Mouse (Mus musculus) liver, embryonic 13.5 days (tissue): ENCODE measurements around the gene Sco2. TPM values are rescaled to one million over a fixed set of nuclear protein-coding genes. Genes with fewer than 3 reads are reported as not detected.

Experiments
- ATAC-seq: fragments of 200-750 bp; cut with Nextera tagmentation; 2 replicates; pipeline ENCODE4 v1.8.0; 2017; ENCODE audit warnings: low read depth, mild to moderate bottlenecking, moderate number of reproducible peaks, moderate library complexity
- DNase-seq: peaks from one replicate; pipeline ENCODE4 v3.0.0; 2022
- H3K27ac ChIP-seq: fragments of 300-500 bp; sonication (generic); 2 replicates; pipeline ENCODE4 v1.5.1; 2015; ENCODE audit warnings: moderate library complexity, mild to moderate bottlenecking, inconsistent platforms
- H3K27me3 ChIP-seq: fragments of 300-500 bp; sonication (generic); 2 replicates; pipeline ENCODE4 v1.6.1; 2015; ENCODE audit warnings: mild to moderate bottlenecking, inconsistent platforms
- H3K36me3 ChIP-seq: fragments of 300-500 bp; sonication (generic); 2 replicates; pipeline ENCODE4 v1.6.1; 2015; ENCODE audit warnings: mild to moderate bottlenecking, inconsistent platforms
- H3K4me1 ChIP-seq: fragments of 300-500 bp; sonication (generic); replicated peaks from 2 replicates; pipeline ENCODE4 v1.6.1; 2015; ENCODE audit warnings: inconsistent platforms
- H3K4me2 ChIP-seq: fragments of 300-500 bp; sonication (generic); 2 replicates; pipeline ENCODE4 v1.6.1; 2015; ENCODE audit warnings: inconsistent platforms, mild to moderate bottlenecking, moderate library complexity
- H3K4me3 ChIP-seq: fragments of 300-500 bp; sonication (generic); replicated peaks from 2 replicates; pipeline ENCODE4 v1.5.1; 2015; ENCODE audit warnings: mild to moderate bottlenecking, inconsistent platforms
- H3K9ac ChIP-seq: fragments of 300-500 bp; sonication (generic); 2 replicates; pipeline ENCODE4 v1.6.1; 2015; ENCODE audit warnings: mild to moderate bottlenecking, inconsistent platforms
- H3K9me3 ChIP-seq: fragments of 300-500 bp; sonication (generic); replicated peaks from 2 replicates; pipeline ENCODE4 v1.6.1; 2016; ENCODE audit warnings: inconsistent platforms
- WGBS: fragments of 180-500 bp; shearing (Covaris S2); methylation state at CpG from one replicate; pipeline ENCODE4 v1.1.7; 2015; ENCODE audit not compliant: insufficient replicate concordance; 5-methylcytosine and 5-hydroxymethylcytosine counted together
- polyA plus RNA-seq: library from polyadenylated mRNA; unstranded; fragments of >200 nt; fragmentation: Nextera tagmentation; extraction: Ambion mirVana; gene quantifications from 2 replicates; pipeline ENCODE4 v1.2.1, GENCODE M21; 2015

Gene Sco2
- 4.1 and 4.5 TPM in 2 replicates for polyA plus RNA-seq

DNA sequence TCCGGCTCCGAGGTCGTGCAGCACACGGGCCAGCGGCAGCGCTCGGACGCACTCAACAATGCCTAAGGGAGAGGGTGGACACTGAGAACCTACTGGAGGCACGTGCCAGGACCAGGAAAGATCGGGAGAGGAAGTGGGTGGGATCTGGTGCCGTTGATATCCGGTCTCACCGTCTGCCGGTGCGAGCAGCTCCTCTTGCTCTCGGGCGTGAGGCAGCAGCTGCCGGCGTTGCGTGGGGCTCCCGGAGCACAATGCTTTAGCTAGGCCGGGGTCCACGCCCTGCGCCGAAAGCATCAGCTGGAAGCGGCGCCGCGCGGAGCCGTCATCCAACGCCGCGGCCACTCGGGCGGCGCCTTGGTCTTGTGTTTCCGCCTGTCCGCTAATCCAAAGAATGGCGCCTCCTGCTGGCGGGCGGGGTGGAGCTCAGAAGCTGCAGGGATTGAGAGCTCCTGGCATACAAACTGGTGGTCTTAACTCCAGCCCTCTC lies at the start of gene Sco2:
Gene Sco2 (minus strand): TSS at position 85 of the 487 bp plus-strand sequence.
- Histone ChIP-seq H3K36me3 (peaks cover 41% of the 10 kb centered on the region), H3K9me3 (no peaks in the 10 kb centered on the region), H3K4me1 (peaks cover 57% of the 10 kb centered on the region), H3K4me2 (peak within 1 kb of the TSS; percentile 98), H3K4me3 (peak within 1 kb of the TSS; percentile 71), H3K27ac (peak within 1 kb of the TSS; percentile 87), H3K27me3 (peaks cover 30% of the 10 kb centered on the region), H3K9ac (peak within 1 kb of the TSS; percentile 85)
- peak; percentile 83 for DNase-seq
- WGBS = under 1% methylated on average over 42 of the region's 42 CpGs
- peak; percentile 72 for ATAC-seq

DNA sequence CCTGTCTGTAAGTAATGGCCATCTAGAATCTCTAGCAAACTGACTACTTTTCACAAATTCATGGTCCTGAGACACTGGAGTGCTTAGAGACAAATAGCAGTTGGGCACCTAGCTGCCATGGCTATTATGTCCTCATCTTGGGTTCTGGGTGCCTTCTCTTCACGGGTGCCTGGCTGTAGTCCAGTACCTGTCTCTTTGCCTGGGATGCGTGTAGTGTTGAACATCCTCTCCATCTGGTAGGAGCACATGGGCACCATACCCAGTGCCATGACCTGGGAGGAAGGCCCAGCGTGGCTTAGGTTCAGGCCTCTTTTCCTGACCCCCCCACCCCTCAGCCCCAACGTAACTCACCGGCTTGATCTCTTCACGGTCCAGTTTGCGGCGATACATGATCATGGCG lies 48.3 kb upstream of the Sco2 start:
- H3K9me3 ChIP-seq = no peaks in the 10 kb centered on the region
- ATAC-seq = no peak
- DNase-seq = no peak
- H3K27me3 ChIP-seq = no peaks in the 10 kb centered on the region
- H3K27ac ChIP-seq = no peak overlapping the region
- peaks cover 26% of the 10 kb centered on the region for H3K36me3 ChIP-seq
- 86% methylated on average over 9 of the region's 9 CpGs for WGBS
- no peak overlapping the region for H3K4me2 ChIP-seq
- H3K4me1 ChIP-seq = peaks cover 17% of the 10 kb centered on the region
- no peak overlapping the region for H3K9ac ChIP-seq
- H3K4me3 ChIP-seq = no peak overlapping the region

- H3K27me3 ChIP-seq = no peaks in the 10 kb centered on the region
- H3K9ac ChIP-seq = no peak overlapping the region
- no peak overlapping the region for H3K4me2 ChIP-seq
- DNase-seq (no peak), ATAC-seq (no peak)
- H3K36me3 ChIP-seq = peaks cover 6% of the 10 kb centered on the region
- H3K4me1 ChIP-seq = no peaks in the 10 kb centered on the region
- 70% methylated on average over 8 of the region's 8 CpGs for WGBS
- H3K27ac ChIP-seq = no peak overlapping the region
- no peaks in the 10 kb centered on the region for H3K9me3 ChIP-seq
- H3K4me3 ChIP-seq = no peak overlapping the region
These were observed 41.6 kb upstream of the Sco2 start for GRCm38 (mm10) chr15:89415282-89415681.

DNA sequence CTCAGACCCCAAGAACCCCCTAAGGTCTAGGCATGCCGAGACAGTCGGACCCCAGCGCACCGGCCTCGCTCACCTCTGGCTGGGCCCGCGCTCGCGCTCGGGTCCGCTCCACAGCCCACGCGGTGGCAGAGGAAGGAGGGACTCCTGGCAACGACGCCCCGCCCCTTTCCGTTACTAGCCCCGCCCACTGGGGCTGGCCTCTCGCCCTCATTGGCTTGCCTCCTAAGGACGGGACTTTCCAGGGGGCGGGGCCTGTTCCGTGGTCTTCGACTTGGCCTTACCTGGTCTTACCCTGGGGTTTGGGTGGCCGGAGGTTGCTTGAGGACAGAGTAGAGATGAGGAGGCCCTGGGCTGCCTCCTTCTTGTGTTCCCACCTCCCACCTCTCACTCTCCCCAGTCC lies 36.5 kb upstream of the Sco2 start, which contains the start of gene Syce3:
Gene Syce3 (minus strand): TSS at position 386 of the 400 bp plus-strand sequence.
- WGBS = 65% methylated on average over 19 of the region's 24 CpGs
- H3K9me3 ChIP-seq = no peaks in the 10 kb centered on the region; the same call in 1 of the 2 replicates
- no peak within 1 kb of the TSS for H3K4me3 ChIP-seq
- no peak within 1 kb of the TSS for H3K4me2 ChIP-seq
- H3K9ac ChIP-seq = no peak within 1 kb of the TSS
- no peaks in the 10 kb centered on the region for H3K36me3 ChIP-seq
- H3K27me3 ChIP-seq = no peaks in the 10 kb centered on the region
- ATAC-seq (no peak), DNase-seq (no peak)
- H3K27ac ChIP-seq = no peak within 1 kb of the TSS
- no peaks in the 10 kb centered on the region for H3K4me1 ChIP-seq

- H3K27me3 ChIP-seq = no peaks in the 10 kb centered on the region
- no peaks in the 10 kb centered on the region for H3K36me3 ChIP-seq
- H3K27ac ChIP-seq = no peak overlapping the region
- H3K4me3 ChIP-seq = no peak overlapping the region
- no peaks in the 10 kb centered on the region; the same call in 1 of the 2 replicates for H3K9me3 ChIP-seq
- no peak for DNase-seq
- no peak overlapping the region for H3K9ac ChIP-seq
- no peak for ATAC-seq
- H3K4me1 ChIP-seq = no peaks in the 10 kb centered on the region
- no peak overlapping the region for H3K4me2 ChIP-seq
These were observed 33.0 kb upstream of the Sco2 start for GRCm38 (mm10) chr15:89406691-89407090.

DNA sequence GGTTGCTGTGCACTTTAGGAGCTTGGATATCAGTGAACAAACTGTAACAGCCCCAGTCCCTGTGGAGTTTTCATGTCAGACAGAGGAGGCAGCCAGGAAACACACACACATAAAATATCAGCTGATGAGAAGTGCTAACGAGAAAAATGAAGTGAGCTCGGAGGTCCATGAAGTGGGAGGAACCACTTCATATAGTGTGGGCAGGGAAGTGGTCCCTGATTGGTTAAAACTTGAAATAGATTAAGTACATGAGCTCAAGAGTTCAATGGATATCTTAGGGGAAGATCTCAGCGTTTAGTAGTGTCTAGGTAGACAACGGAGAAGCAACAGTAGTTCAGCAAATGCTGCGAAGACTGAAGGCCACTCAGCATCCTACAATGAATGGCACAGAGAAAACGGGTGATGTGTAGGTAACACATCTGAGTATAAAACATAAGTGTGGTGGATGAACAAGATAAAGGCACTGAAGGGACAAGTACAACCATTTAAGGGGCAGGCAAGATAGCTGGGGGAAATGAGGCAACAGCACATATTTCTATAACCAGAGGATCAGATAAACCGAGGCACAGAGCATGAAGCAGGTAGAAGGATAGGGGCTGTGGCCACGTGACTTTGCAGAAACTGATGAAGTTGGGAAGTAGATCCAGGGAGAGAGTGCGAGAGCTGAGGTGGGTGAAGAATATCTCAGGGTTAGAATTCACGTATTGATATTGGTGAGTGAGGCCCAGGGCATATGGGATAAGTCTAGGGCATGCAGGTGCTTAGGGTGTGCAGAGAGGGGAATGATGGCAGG lies 31.4 kb upstream of the Sco2 start:
- Histone ChIP-seq H3K4me3 (no peak overlapping the region), H3K4me2 (no peak overlapping the region), H3K9ac (no peak overlapping the region), H3K36me3 (no peaks in the 10 kb centered on the region), H3K27ac (no peak overlapping the region), H3K9me3 (no peaks in the 10 kb centered on the region; the same call in 1 of the 2 replicates), H3K4me1 (no peaks in the 10 kb centered on the region), H3K27me3 (no peaks in the 10 kb centered on the region)
- 59% methylated on average over 10 of the region's 10 CpGs for WGBS
- DNase-seq = no peak
- ATAC-seq = no peak

- Histone ChIP-seq H3K4me3 (no peak overlapping the region), H3K9me3 (no peaks in the 10 kb centered on the region), H3K36me3 (no peaks in the 10 kb centered on the region), H3K9ac (no peak overlapping the region), H3K4me2 (no peak overlapping the region), H3K27me3 (no peaks in the 10 kb centered on the region), H3K4me1 (0 out of 2 replicates have a peak, but pooled peaks cover 3% of the 10 kb centered on the region), H3K27ac (no peak overlapping the region)
- WGBS = 73% methylated on average over 1 of the region's 1 CpGs
- no peak for DNase-seq
- no peak for ATAC-seq
These were observed 28.8 kb upstream of the Sco2 start for GRCm38 (mm10) chr15:89402471-89402870.

DNA sequence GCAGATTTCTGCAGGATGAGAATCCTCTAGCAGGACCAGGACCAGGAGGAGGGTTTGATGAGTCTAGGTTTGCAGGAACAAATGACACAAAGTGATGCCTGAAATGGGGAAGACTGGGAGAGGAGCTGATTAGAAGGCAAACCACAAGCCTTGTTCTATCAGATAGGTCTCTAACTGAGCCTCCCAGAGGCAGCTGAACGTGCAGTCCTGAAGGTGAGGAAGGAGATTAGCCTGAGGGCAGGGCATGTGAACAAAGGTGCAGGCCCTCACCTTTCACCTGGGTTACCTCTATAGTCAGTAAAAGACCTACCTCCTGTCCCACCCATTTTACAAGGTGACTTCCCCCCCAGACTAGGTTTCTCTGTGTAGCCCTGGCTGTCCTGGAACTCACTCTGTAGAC lies 26.1 kb upstream of the Sco2 start:
- ATAC-seq (no peak), DNase-seq (no peak)
- no peak overlapping the region for H3K27ac ChIP-seq
- no peak overlapping the region for H3K4me2 ChIP-seq
- no peaks in the 10 kb centered on the region for H3K9me3 ChIP-seq
- no peak overlapping the region for H3K4me3 ChIP-seq
- H3K36me3 ChIP-seq = no peaks in the 10 kb centered on the region
- H3K9ac ChIP-seq = no peak overlapping the region
- WGBS = 7% methylated on average over 1 of the region's 1 CpGs
- 0 out of 2 replicates have a peak, but pooled peaks cover 3% of the 10 kb centered on the region for H3K4me1 ChIP-seq
- H3K27me3 ChIP-seq = no peaks in the 10 kb centered on the region

DNA sequence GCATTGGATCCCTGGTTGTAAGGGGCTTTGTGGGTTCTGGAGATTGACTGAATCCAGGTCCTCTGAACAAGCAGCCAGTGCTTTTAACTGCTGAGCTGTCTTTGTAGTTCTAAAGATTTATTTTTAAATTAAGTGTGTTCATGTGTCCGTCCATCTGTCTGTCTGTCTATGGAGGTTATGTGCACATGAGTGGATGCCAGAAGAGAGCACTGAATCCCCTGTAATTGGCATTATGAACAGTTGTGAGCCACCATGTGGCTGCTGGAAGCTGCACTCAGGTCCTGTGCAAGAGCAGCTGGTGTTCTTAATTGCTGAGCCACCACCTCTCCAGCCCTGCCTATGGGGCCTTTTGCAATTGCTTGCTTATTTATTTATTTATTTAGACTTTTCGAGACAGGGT lies 24.5 kb upstream of the Sco2 start:
- ATAC-seq (no peak), DNase-seq (no peak)
- 0 out of 2 replicates have a peak, but pooled peaks cover 3% of the 10 kb centered on the region for H3K4me1 ChIP-seq
- H3K27ac ChIP-seq = no peak overlapping the region
- H3K27me3 ChIP-seq = no peaks in the 10 kb centered on the region
- no peak overlapping the region for H3K4me3 ChIP-seq
- H3K36me3 ChIP-seq = no peaks in the 10 kb centered on the region
- H3K9ac ChIP-seq = no peak overlapping the region
- no peaks in the 10 kb centered on the region for H3K9me3 ChIP-seq
- no peak overlapping the region for H3K4me2 ChIP-seq
- 66% methylated on average over 2 of the region's 2 CpGs for WGBS

GRCm38 (mm10) chr15:89396883-89397282 lies 23.2 kb upstream of the Sco2 start:
- Histone ChIP-seq H3K4me1 (0 out of 2 replicates have a peak, but pooled peaks cover 3% of the 10 kb centered on the region), H3K27me3 (no peaks in the 10 kb centered on the region), H3K9ac (no peak overlapping the region), H3K4me2 (no peak overlapping the region), H3K27ac (no peak overlapping the region), H3K9me3 (no peaks in the 10 kb centered on the region), H3K4me3 (no peak overlapping the region), H3K36me3 (no peaks in the 10 kb centered on the region)
- DNase-seq (no peak), ATAC-seq (no peak)
- WGBS = 64% methylated on average over 4 of the region's 4 CpGs

- H3K36me3 ChIP-seq = no peaks in the 10 kb centered on the region
- no peak overlapping the region for H3K4me2 ChIP-seq
- ATAC-seq (no peak), DNase-seq (no peak)
- no peak overlapping the region for H3K27ac ChIP-seq
- H3K4me3 ChIP-seq = no peak overlapping the region
- peaks cover 12% of the 10 kb centered on the region; the same call in 1 of the 2 replicates for H3K27me3 ChIP-seq
- 78% methylated on average over 10 of the region's 10 CpGs for WGBS
- H3K9me3 ChIP-seq = no peaks in the 10 kb centered on the region
- H3K9ac ChIP-seq = no peak overlapping the region
- H3K4me1 ChIP-seq = no peaks in the 10 kb centered on the region
These were observed 16.4 kb upstream of the Sco2 start for GRCm38 (mm10) chr15:89390081-89390480.

GRCm38 (mm10) chr15:89387127-89387526 lies 13.5 kb upstream of the Sco2 start:
- no peak overlapping the region for H3K4me3 ChIP-seq
- 37% methylated on average over 12 of the region's 12 CpGs for WGBS
- no peaks in the 10 kb centered on the region for H3K9me3 ChIP-seq
- no peaks in the 10 kb centered on the region for H3K36me3 ChIP-seq
- H3K4me1 ChIP-seq = no peaks in the 10 kb centered on the region
- DNase-seq (no peak), ATAC-seq (no peak)
- H3K9ac ChIP-seq = no peak overlapping the region
- H3K27ac ChIP-seq = no peak overlapping the region
- H3K4me2 ChIP-seq = no peak overlapping the region
- H3K27me3 ChIP-seq = peaks cover 14% of the 10 kb centered on the region
